Mouse (Mus musculus) layer of hippocampus, adult 11-12 months (tissue): ENCODE results near the gene Cd160.

Experiments
- DNase-seq: peaks from one replicate; pipeline ENCODE4 v3.0.0; 2022; ENCODE audit warnings: low spot score

The Cd160 gene

GRCm38 (mm10) chr3:96828984-96829383, at the start of gene Cd160, which contains the start of gene Pdzk1:
Cd160 (minus strand) TSS chr3:96829351.
Pdzk1 (plus strand) TSS chr3:96829284.
- no peak for DNase-seq

- DNase-seq: no peak
Measured at GRCm38 (mm10) chr3:96874808-96875571, 45.8 kb upstream of the Cd160 start.

- no peak for DNase-seq
Measured at GRCm38 (mm10) chr3:96872501-96872900, 43.4 kb upstream of the Cd160 start.

GRCm38 (mm10) chr3:96871070-96871469, 41.9 kb upstream of the Cd160 start:
- DNase-seq: no peak

- no peak for DNase-seq
Measured at GRCm38 (mm10) chr3:96870270-96870669, 41.1 kb upstream of the Cd160 start.

DNA sequence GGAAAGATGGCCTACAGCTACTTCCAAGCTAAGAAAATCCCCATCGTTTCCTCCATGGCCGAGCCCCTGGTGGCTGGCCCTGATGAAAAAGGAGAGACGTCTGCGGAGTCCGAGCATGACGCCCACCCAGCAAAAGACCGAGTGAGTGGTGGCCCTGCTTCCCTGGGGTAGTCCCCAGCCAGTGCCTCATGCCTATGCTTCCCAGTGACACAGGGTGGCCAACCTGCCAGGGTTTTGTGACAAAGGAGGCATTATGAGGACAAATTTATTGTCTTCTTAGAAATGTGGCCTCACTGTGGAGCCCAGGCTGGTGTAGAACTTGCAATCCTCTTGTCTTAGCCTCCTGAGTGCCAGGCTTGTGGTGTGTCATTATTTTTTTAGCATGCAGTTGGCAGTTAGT, 39.9 kb upstream of the Cd160 start:
- DNase-seq: no peak

- DNase-seq: no peak
Measured at GRCm38 (mm10) chr3:96868566-96868965, 39.4 kb upstream of the Cd160 start.

- DNase-seq: no peak
Measured at GRCm38 (mm10) chr3:96867863-96868262, 38.7 kb upstream of the Cd160 start.

GRCm38 (mm10) chr3:96860498-96860897, 31.3 kb upstream of the Cd160 start:
- DNase-seq: no peak

GRCm38 (mm10) chr3:96855833-96856232, 26.7 kb upstream of the Cd160 start:
- DNase-seq: no peak

DNA sequence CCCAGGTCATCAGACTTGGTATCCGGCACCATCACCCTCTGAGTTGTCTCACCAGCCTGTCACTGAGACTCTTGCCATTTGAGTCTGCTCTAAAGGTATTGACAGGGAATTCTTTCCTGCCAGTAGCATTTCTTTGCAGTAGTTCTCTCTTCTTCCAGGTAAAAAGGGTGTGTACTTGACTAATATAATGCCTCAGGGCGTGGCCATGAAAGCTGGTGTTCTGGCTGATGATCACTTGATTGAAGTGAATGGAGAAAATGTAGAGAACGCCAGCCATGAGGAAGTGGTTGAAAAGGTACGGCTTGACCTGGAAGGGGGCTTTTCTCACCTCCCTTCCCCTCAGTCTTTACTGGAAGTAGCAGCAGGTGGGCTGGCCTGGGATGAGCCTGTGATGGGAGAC, 25.2 kb upstream of the Cd160 start:
- no peak for DNase-seq

DNA sequence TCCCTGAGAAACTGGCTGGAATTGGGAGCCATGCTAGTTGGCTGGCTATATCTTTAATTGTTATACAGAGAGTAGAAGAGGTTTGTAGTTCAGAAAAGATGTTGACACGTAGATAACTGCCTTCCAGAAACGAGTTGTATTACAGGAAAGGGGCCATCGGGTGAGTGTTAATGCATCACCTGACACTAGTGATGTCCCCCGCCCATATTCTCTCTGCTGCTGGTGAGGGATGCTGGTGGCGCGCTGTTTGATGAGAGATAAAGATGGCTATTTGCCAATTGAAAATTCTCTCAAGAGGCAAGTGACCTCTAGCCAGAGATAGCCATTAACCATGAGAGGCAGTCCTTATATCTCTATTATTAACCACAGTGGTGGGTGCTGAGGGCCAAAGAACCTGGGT, 23.4 kb upstream of the Cd160 start:
- no peak for DNase-seq

GRCm38 (mm10) chr3:96849168-96849727, 20.1 kb upstream of the Cd160 start:
- no peak for DNase-seq

GRCm38 (mm10) chr3:96848470-96848869, 19.3 kb upstream of the Cd160 start:
- DNase-seq: peak; percentile 23

- DNase-seq: no peak
Measured at GRCm38 (mm10) chr3:96847661-96848060, 18.5 kb upstream of the Cd160 start.

GRCm38 (mm10) chr3:96846985-96847384, 17.8 kb upstream of the Cd160 start:
- no peak for DNase-seq

DNA sequence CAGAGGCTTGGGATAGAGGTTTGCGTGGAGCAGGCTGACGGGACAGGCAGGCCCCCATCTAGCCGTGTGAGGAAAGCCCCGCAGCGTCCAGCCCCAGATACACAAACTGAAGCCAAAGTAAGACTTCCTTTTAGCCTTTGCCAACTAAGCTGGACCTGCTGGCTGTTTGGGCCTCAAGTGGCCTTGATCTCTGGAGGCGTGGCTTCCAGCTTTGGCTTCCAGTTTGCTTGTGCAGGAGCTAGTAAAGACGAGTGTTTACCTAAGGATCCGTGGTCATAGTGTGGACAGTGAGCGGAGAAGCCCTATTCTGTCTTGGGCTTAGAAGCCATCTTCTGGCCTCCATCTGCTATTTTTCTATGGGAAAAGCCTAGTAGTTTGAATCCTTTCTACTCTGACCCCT, 16.7 kb upstream of the Cd160 start:
- DNase-seq: no peak

DNA sequence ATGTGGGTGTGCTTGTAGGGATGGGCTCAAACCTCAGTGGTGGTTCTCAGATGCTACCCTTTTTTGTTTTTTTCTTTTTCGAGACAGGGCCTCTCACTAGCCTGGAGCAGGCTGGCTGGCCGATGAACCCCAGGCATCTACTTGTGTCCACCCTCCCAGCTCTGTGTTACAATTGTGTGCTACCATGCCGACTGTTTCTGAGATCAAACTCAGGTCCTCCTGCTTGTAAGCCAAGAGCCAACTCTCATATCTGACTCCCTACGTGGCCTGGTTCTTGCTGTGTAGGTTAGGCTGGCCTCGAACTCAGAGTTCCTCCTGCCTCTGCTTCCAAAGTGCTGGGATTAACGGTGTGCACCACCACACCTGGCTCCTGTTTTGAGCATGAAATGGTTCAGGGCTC, 16.0 kb upstream of the Cd160 start:
- no peak for DNase-seq

GRCm38 (mm10) chr3:96838996-96839645, 10.0 kb upstream of the Cd160 start:
- no peak for DNase-seq

DNA sequence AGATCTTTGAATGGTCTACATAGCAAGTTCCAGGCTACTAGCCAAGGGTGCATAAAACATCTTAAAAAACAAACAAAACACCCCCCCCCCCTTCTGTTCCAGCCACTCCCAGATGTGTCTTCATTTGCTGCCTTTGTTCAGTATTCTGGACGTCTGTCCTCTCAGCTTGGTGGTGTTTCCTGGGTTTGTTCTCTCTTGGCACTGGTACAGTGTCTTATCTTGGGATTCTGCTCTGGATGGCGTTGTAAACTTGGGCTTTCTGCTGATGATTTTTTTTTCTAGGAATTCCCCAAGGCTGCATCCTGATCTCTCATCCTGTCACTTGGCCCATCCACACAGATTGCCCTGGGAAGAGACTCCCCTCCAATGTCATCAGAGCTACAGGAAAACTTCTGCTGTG, 7.3 kb upstream of the Cd160 start:
- DNase-seq: no peak

- no peak for DNase-seq
Measured at GRCm38 (mm10) chr3:96834587-96835348, 5.6 kb upstream of the Cd160 start.

GRCm38 (mm10) chr3:96832930-96833329, 3.8 kb upstream of the Cd160 start:
- DNase-seq: no peak

- no peak for DNase-seq
Measured at GRCm38 (mm10) chr3:96829856-96830255, 705 bp upstream of the Cd160 start.
